Mouse (Mus musculus): ENCODE data around the gene Cpt1c.
A peak's percentile ranks its signal among the peaks of the same experiment; 100 is the strongest.

- TF ChIP-seq EP300 (IDR thresholded peaks at IDR 0.05; ENCODE audit: insufficient read depth, low read depth, low read length) (no peak), POLR2A (IDR thresholded peaks at IDR 0.05; ENCODE audit: insufficient read depth, low read depth, low read length) (no peak), CTCF (IDR thresholded peaks at IDR 0.05) (peak; percentile 83)
These were observed 16.4 kb downstream of the Cpt1c start for GRCm38 (mm10) chr7:44958208-44958607.

Measured in heart, adult 2 months (tissue).